Mouse (Mus musculus) CH12.LX (cell line): ENCODE data around the gene Ncam2. TPM values are rescaled to one million over a fixed set of nuclear protein-coding genes. Genes with fewer than 3 reads are reported as not detected.

ENCODE experiments used
- DNase-seq: peaks from one replicate; pipeline ENCODE4 v3.0.0-alpha.2; 2013; ENCODE audit errors: extremely low read depth
- H3K27ac ChIP-seq: 2 replicates; pipeline ENCODE4 v1.5.1; 2012; ENCODE audit warnings: low read depth, mild to moderate bottlenecking, control low read depth, moderate library complexity; ENCODE audit not compliant: insufficient read depth
- H3K27me3 ChIP-seq: replicated peaks from 2 replicates; pipeline ENCODE3; 2012; ENCODE audit warnings: inconsistent platforms
- H3K36me3 ChIP-seq, 2 experiments: replicated peaks in 1 of 2; 2 replicates each; pipeline versions ENCODE3 to v1.6.1; 2012; ENCODE audit warnings: inconsistent platforms in 1 of 2, low read length in 1 of 2, mild to moderate bottlenecking in 1 of 2, mixed read lengths in 1 of 2, moderate library complexity in 1 of 2; ENCODE audit not compliant: control insufficient read depth in 1 of 2, insufficient read depth in 1 of 2
- H3K4me1 ChIP-seq, 2 experiments: 2 replicates each; pipeline ENCODE4 v1.6.1; 2012; ENCODE audit warnings: inconsistent platforms in 1 of 2, moderate library complexity in 1 of 2; ENCODE audit not compliant: insufficient read depth in 2 of 2, control insufficient read depth in 1 of 2
- H3K4me2 ChIP-seq: 2 replicates; pipeline ENCODE4 v1.6.1; 2012; ENCODE audit warnings: low read depth, mild to moderate bottlenecking, control low read depth; ENCODE audit not compliant: poor library complexity, insufficient read depth, severe bottlenecking
- H3K4me3 ChIP-seq, 3 experiments: fragments of 150-350 bp in 1 of 3; sonication (generic) in 1 of 3; replicated peaks in 1 of 3; 2 replicates each; pipeline versions ENCODE3 to v1.5.1; 2011 to 2012; ENCODE audit warnings: low read depth in 2 of 3, low read length in 2 of 3, mild to moderate bottlenecking in 2 of 3, moderate library complexity in 2 of 3, control low read depth in 1 of 3, improper control_type of control experiment in 1 of 3, inconsistent platforms in 1 of 3, mixed read lengths in 1 of 3; ENCODE audit not compliant: poor library complexity in 1 of 3
- H3K79me2 ChIP-seq: replicated peaks from 2 replicates; pipeline ENCODE4 v1.6.1; 2012; ENCODE audit warnings: mild to moderate bottlenecking, moderate library complexity; ENCODE audit not compliant: control insufficient read depth, poor library complexity, insufficient read depth, severe bottlenecking; ENCODE audit errors: extremely low read depth
- H3K9ac ChIP-seq: 2 replicates; pipeline ENCODE4 v1.6.1; 2012; ENCODE audit warnings: low read depth, mild to moderate bottlenecking, control low read depth, moderate library complexity; ENCODE audit not compliant: insufficient read depth
- H3K9me3 ChIP-seq: replicated peaks from 2 replicates; pipeline ENCODE3; 2012; ENCODE audit warnings: low read length, inconsistent platforms, mixed read lengths
- CTCF ChIP-seq, 2 experiments: IDR thresholded peaks in 1 of 2; conservative IDR thresholded peaks in 1 of 2; 2 replicates each; pipeline ENCODE4 v1.5.1; 2011 to 2012; ENCODE audit warnings: low read depth in 2 of 2, low read length in 2 of 2, improper control_type of control experiment in 1 of 2, inconsistent platforms in 1 of 2, mild to moderate bottlenecking in 1 of 2, moderate library complexity in 1 of 2
- ETS1 ChIP-seq: conservative IDR thresholded peaks from 2 replicates; pipeline ENCODE4 v1.6.1; 2012; ENCODE audit warnings: low read depth, mild to moderate bottlenecking, inconsistent platforms, low read length, improper control_type of control experiment, moderate library complexity
- HCFC1 ChIP-seq: IDR thresholded peaks from 2 replicates; pipeline ENCODE4 v1.6.1; 2012; ENCODE audit warnings: low read depth, mild to moderate bottlenecking, inconsistent platforms, low read length, improper control_type of control experiment
- IRF4 ChIP-seq: IDR thresholded peaks from 2 replicates; pipeline ENCODE4 v1.6.1; 2014; ENCODE audit warnings: low read depth, mild to moderate bottlenecking, inconsistent platforms, low read length, improper control_type of control experiment
- KAT2A ChIP-seq: IDR thresholded peaks from 2 replicates; pipeline ENCODE4 v1.6.1; 2012; ENCODE audit warnings: low read length, improper control_type of control experiment, inconsistent platforms; ENCODE audit not compliant: insufficient replicate concordance
- MAZ ChIP-seq: IDR thresholded peaks from 2 replicates; pipeline ENCODE4 v1.6.1; 2012; ENCODE audit warnings: low read depth, mild to moderate bottlenecking, inconsistent platforms, low read length, improper control_type of control experiment, moderate library complexity
- MEF2A ChIP-seq: IDR thresholded peaks from 2 replicates; pipeline ENCODE4 v1.6.1; 2014; ENCODE audit warnings: low read depth, mild to moderate bottlenecking, inconsistent platforms, low read length, improper control_type of control experiment, borderline replicate concordance
- MXI1 ChIP-seq: IDR thresholded peaks from 2 replicates; pipeline ENCODE4 v1.6.1; 2011; ENCODE audit warnings: mild to moderate bottlenecking, low read depth, low read length, improper control_type of control experiment
- MYC ChIP-seq: IDR thresholded peaks from 2 replicates; pipeline ENCODE4 v1.6.1; 2011; ENCODE audit warnings: low read depth, mild to moderate bottlenecking, improper control_type of control experiment, low read length
- RAD21 ChIP-seq: IDR thresholded peaks from 2 replicates; pipeline ENCODE4 v1.6.1; 2011; ENCODE audit warnings: low read depth, mild to moderate bottlenecking, low read length, improper control_type of control experiment, moderate library complexity
- SMC3 ChIP-seq: IDR thresholded peaks from 2 replicates; pipeline ENCODE4 v1.6.1; 2011; ENCODE audit warnings: low read depth, low read length, improper control_type of control experiment
- TBP ChIP-seq: conservative IDR thresholded peaks from 2 replicates; pipeline ENCODE4 v1.6.1; 2011; ENCODE audit warnings: low read depth, low read length, improper control_type of control experiment
- TCF12 ChIP-seq: IDR thresholded peaks from 2 replicates; pipeline ENCODE4 v1.6.1; 2014; ENCODE audit warnings: low read depth, mild to moderate bottlenecking, inconsistent platforms, low read length, improper control_type of control experiment
- UBTF ChIP-seq: IDR thresholded peaks from 2 replicates; pipeline ENCODE4 v1.6.1; 2012; ENCODE audit warnings: low read depth, mild to moderate bottlenecking, inconsistent platforms, low read length, improper control_type of control experiment, moderate library complexity
- USF1 ChIP-seq: IDR thresholded peaks from 2 replicates; pipeline ENCODE4 v1.6.1; 2014; ENCODE audit warnings: low read depth, mild to moderate bottlenecking, inconsistent platforms, low read length, improper control_type of control experiment
- ZC3H11A ChIP-seq: IDR thresholded peaks from 2 replicates; pipeline ENCODE4 v1.6.1; 2012; ENCODE audit warnings: low read depth, mild to moderate bottlenecking, inconsistent platforms, low read length, improper control_type of control experiment
- ZKSCAN1 ChIP-seq: IDR thresholded peaks from 2 replicates; pipeline ENCODE4 v1.6.1; 2012; ENCODE audit warnings: low read depth, inconsistent platforms, low read length, improper control_type of control experiment, borderline replicate concordance
- ZMIZ1 ChIP-seq: IDR thresholded peaks from 2 replicates; pipeline ENCODE4 v1.6.1; 2012; ENCODE audit warnings: low read depth, mild to moderate bottlenecking, inconsistent platforms, low read length, improper control_type of control experiment
- dilution Hi-C: fragments of 300-500 bp; cut with MboI; formaldehyde crosslinking; loops from 2 replicates; pipeline ENCODE4 v1.14.3; 2020; ENCODE audit warnings: low sequenced_read_pairs; ENCODE audit not compliant: extremely low pct_unique_long_range_greater_than_20kb, extremely low pct_ligation_motif_present
- in situ Hi-C: fragments of 300-500 bp; cut with MboI; formaldehyde crosslinking; loops from 3 replicates; pipeline ENCODE4 v1.14.3; 2019; ENCODE audit warnings: low sequenced_read_pairs, low pct_ligation_motif_present, low pct_unique_long_range_greater_than_20kb, mixed read lengths
- polyA plus RNA-seq: library from polyadenylated mRNA; unstranded; fragments of >175 nt; gene quantifications from 2 replicates; pipeline ENCODE4 v1.2.1, GENCODE M21; 2012; ENCODE audit warnings: low read depth; ENCODE audit not compliant: insufficient read length
- total RNA-seq, 2 experiments: library from RNA; depleted of rRNA; stranded (reverse); fragments of 300-350 nt in 1 of 2; fragments of >200 nt in 1 of 2; gene quantifications; 2 replicates each; pipeline ENCODE4 v1.2.3; 2012 to 2014

Ncam2 gene
- total and polyA plus RNA-seq, 3 experiments = not detected

DNA sequence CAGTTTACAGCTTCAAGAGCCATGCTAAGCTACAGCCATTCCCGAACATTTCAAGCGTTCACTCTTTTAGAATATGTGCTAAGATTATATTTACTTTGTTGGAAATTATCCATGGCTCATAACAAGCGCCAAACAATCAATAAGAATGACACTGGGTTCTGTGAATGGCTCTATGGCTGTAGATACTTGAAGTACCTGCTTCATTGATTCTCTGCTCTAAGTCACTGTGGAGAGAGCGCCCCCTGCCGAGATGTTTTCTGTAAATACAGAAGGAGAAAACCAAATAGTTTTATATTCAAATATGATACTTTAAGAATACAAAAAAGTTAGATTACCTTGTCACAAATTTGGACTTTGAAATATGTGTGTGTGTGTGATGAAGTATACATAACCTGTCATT is 83.7 kb downstream of the Ncam2 start:
- dilution Hi-C loops (no loop called here), in situ Hi-C loops (no loop called here)
- no peak overlapping the region for H3K4me3 ChIP-seq
- no peaks in the 10 kb centered on the region for H3K79me2 ChIP-seq
- H3K36me3 ChIP-seq = no peaks in the 10 kb centered on the region
- no peak for TF ChIP-seq ZMIZ1
- no peak for TF ChIP-seq IRF4
- TF ChIP-seq CTCF (conservative IDR thresholded peaks at IDR 0.05 in 1 of 2, IDR thresholded peaks at IDR 0.05 in 1 of 2; ENCODE audit: low read depth in 2 of 2, low read length in 2 of 2) = peak in 1 of 2 experiments; percentile 13; a peak in 1 of 4 replicates
- TF ChIP-seq UBTF = no peak
- no peak for TF ChIP-seq MEF2A
- no peak for TF ChIP-seq MXI1
- TF ChIP-seq SMC3 = no peak
- TF ChIP-seq KAT2A = no peak
- TF ChIP-seq, all 38 proteins: peak for 1
- Histone ChIP-seq H3K4me1 (no peaks in the 10 kb centered on the region), H3K4me2 (no peak overlapping the region), H3K9me3 (peaks cover 19% of the 10 kb centered on the region), H3K27me3 (no peaks in the 10 kb centered on the region), H3K27ac (no peak overlapping the region), H3K9ac (no peak overlapping the region)
- no peak for DNase-seq

DNA sequence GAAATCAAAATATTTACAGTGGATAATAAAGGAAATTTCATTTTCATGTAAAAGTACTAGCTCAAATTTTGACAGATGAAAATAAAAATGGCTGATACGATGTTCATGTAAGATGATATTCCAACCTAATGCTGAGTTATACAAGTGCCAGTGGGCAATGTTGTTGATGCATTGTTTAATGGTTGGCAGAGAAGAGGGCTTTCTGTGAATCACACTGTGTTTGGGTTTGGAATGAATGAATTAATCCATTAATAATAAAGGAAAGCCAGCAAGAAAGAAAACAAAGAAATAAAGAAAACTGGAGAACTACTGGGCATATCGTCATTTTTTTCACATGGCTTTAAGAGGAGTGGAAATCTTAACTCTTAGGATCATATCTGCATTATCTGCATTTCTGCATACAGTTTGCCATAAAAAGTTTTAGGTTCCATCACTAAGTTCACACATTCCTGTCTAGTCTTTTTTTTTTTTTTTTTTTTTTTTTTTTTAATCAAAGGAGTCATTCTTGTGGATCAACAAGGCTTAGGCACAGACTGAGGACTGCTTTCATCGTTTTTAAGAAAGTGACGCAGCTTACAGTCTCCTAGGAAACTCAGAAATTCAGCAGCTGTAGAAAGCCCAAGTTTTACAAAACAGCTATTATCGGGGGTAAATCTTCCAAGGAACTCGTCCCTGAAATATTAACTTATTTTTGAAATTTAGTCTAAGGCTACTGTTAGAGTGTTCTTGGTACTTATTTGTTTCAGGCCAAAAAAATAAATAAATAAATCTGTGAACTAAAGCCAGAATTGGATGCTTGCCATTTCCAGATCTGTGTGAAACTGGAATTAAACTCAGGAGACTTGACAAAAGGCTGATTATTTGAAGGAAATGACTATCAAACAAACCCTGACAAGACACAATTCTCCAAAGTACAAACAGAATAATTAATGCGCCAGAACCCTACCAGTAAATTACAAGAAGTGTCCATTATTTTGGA is 84.7 kb downstream of the Ncam2 start:
- H3K27ac ChIP-seq = no peak overlapping the region
- H3K27me3 ChIP-seq = no peaks in the 10 kb centered on the region
- in situ Hi-C loops (no loop called here), dilution Hi-C loops (no loop called here)
- H3K9me3 ChIP-seq = peaks cover 19% of the 10 kb centered on the region
- no peak for DNase-seq
- no peaks in the 10 kb centered on the region for H3K36me3 ChIP-seq
- no peak overlapping the region for H3K4me3 ChIP-seq
- H3K9ac ChIP-seq = no peak overlapping the region
- no peak for TF ChIP-seq MYC
- no peak for TF ChIP-seq HCFC1
- TF ChIP-seq ZC3H11A = no peak
- no peak for TF ChIP-seq UBTF
- no peak for TF ChIP-seq ZKSCAN1
- TF ChIP-seq KAT2A = no peak
- TF ChIP-seq TCF12 = no peak
- no peak for TF ChIP-seq RAD21
- TF ChIP-seq USF1 = no peak
- TF ChIP-seq ETS1 = no peak
- no peak for TF ChIP-seq TBP
- TF ChIP-seq MAZ = no peak
- no peak for TF ChIP-seq ZMIZ1
- TF ChIP-seq MEF2A = no peak
- no peaks in the 10 kb centered on the region for H3K4me1 ChIP-seq
- H3K4me2 ChIP-seq = no peak overlapping the region
- H3K79me2 ChIP-seq = no peaks in the 10 kb centered on the region
